Mouse (Mus musculus) intestine, embryonic 16.5 days (tissue): Measurements from ENCODE around the gene Cfap45. TPM values are rescaled to one million over a fixed set of nuclear protein-coding genes. Genes with fewer than 3 reads are reported as not detected.

ENCODE experiments used
- ATAC-seq: fragments of 200-750 bp; cut with Nextera tagmentation; 2 replicates; pipeline ENCODE4 v1.8.0; 2017; ENCODE audit warnings: moderate TSS enrichment, moderate library complexity
- H3K27ac ChIP-seq: fragments of 300-500 bp; sonication (generic); 2 replicates; pipeline ENCODE4 v1.5.1; 2014; ENCODE audit warnings: mild to moderate bottlenecking, low read length
- H3K27me3 ChIP-seq: fragments of 300-500 bp; sonication (generic); replicated peaks from 2 replicates; pipeline ENCODE4 v1.6.1; 2014; ENCODE audit warnings: low read length, control low read depth, mixed read lengths; ENCODE audit not compliant: control insufficient read depth, insufficient read depth
- H3K36me3 ChIP-seq: fragments of 300-500 bp; sonication (generic); 2 replicates; pipeline ENCODE4 v1.6.1; 2014; ENCODE audit warnings: low read length, control low read depth; ENCODE audit not compliant: control insufficient read depth, insufficient read depth
- H3K4me1 ChIP-seq: fragments of 300-500 bp; sonication (generic); 2 replicates; pipeline ENCODE4 v1.6.1; 2014; ENCODE audit warnings: low read length, control low read depth, mixed read lengths; ENCODE audit not compliant: control insufficient read depth, insufficient read depth
- H3K4me2 ChIP-seq: fragments of 300-500 bp; sonication (generic); 2 replicates; pipeline ENCODE4 v1.6.1; 2014; ENCODE audit warnings: low read depth, low read length, control low read depth
- H3K4me3 ChIP-seq: fragments of 300-500 bp; sonication (generic); 2 replicates; pipeline ENCODE4 v1.5.1; 2014; ENCODE audit warnings: mild to moderate bottlenecking, low read length
- H3K9ac ChIP-seq: fragments of 300-500 bp; sonication (generic); 2 replicates; pipeline ENCODE4 v1.6.1; 2014; ENCODE audit warnings: low read depth, low read length
- H3K9me3 ChIP-seq: fragments of 300-500 bp; sonication (generic); 2 replicates; pipeline ENCODE4 v1.6.1; 2016; ENCODE audit warnings: low read length, control low read depth; ENCODE audit not compliant: control insufficient read depth
- WGBS: fragments of 180-500 bp; shearing (Covaris S2); extraction: QIAGEN DNeasy Blood & Tissue Kit; methylation state at CpG from one replicate; pipeline ENCODE4 v1.1.7; 2014; 5-methylcytosine and 5-hydroxymethylcytosine counted together
- polyA plus RNA-seq: library from polyadenylated mRNA; unstranded; fragments of >200 nt; fragmentation: Nextera tagmentation; extraction: Ambion mirVana; gene quantifications from 2 replicates; pipeline ENCODE4 v1.2.1, GENCODE M21; 2015

The Cfap45 gene
- polyA plus RNA-seq, 1 experiment from 2014 or later: 1.3 TPM

GRCm38 (mm10) chr1:172501371-172502144 lies 19.0 kb upstream of the Cfap45 start:
- peak overlapping the region; percentile 64 for H3K4me2 ChIP-seq
- peak overlapping the region; percentile 86 for H3K9ac ChIP-seq
- H3K27ac ChIP-seq: peak overlapping the region; percentile 93
- 24% methylated on average over 13 of the region's 13 CpGs for WGBS
- peak; percentile 7; the same call in 1 of the 2 replicates for ATAC-seq
- H3K9me3 ChIP-seq: no peaks in the 10 kb centered on the region
- peaks cover 15% of the 10 kb centered on the region; the same call in 1 of the 2 replicates for H3K36me3 ChIP-seq
- peak overlapping the region; percentile 79 for H3K4me3 ChIP-seq
- H3K27me3 ChIP-seq: no peaks in the 10 kb centered on the region
- H3K4me1 ChIP-seq: peaks cover 31% of the 10 kb centered on the region

- Histone ChIP-seq H3K4me1 (peaks cover 31% of the 10 kb centered on the region), H3K27ac (peak overlapping the region; percentile 93), H3K36me3 (peaks cover 21% of the 10 kb centered on the region), H3K4me3 (peak overlapping the region; percentile 79), H3K9me3 (no peaks in the 10 kb centered on the region), H3K9ac (peak overlapping the region; percentile 86), H3K4me2 (peak overlapping the region; percentile 64), H3K27me3 (no peaks in the 10 kb centered on the region)
- WGBS: 19% methylated on average over 13 of the region's 13 CpGs
- ATAC-seq: peak; percentile 14
Measured at GRCm38 (mm10) chr1:172502145-172503110, 18.2 kb upstream of the Cfap45 start.

GRCm38 (mm10) chr1:172503111-172503997 lies 17.2 kb upstream of the Cfap45 start:
- Histone ChIP-seq H3K4me2 (peak overlapping the region; percentile 64), H3K27ac (peak overlapping the region; percentile 93), H3K4me3 (peak overlapping the region; percentile 79), H3K36me3 (peaks cover 28% of the 10 kb centered on the region), H3K27me3 (no peaks in the 10 kb centered on the region), H3K9me3 (no peaks in the 10 kb centered on the region), H3K4me1 (peaks cover 34% of the 10 kb centered on the region), H3K9ac (peak overlapping the region; percentile 86)
- WGBS: 13% methylated on average over 14 of the region's 14 CpGs
- peak; percentile 5 for ATAC-seq

GRCm38 (mm10) chr1:172504756-172505155 lies 15.8 kb upstream of the Cfap45 start:
- WGBS: 81% methylated on average over 8 of the region's 8 CpGs
- Histone ChIP-seq H3K27me3 (no peaks in the 10 kb centered on the region), H3K36me3 (peaks cover 28% of the 10 kb centered on the region), H3K4me1 (peaks cover 34% of the 10 kb centered on the region), H3K4me2 (no peak overlapping the region), H3K9me3 (no peaks in the 10 kb centered on the region), H3K4me3 (no peak overlapping the region), H3K9ac (no peak overlapping the region), H3K27ac (no peak overlapping the region)
- ATAC-seq: no peak

- no peak overlapping the region for H3K27ac ChIP-seq
- H3K9me3 ChIP-seq: no peaks in the 10 kb centered on the region
- WGBS: 64% methylated on average over 5 of the region's 5 CpGs
- ATAC-seq: no peak
- H3K4me3 ChIP-seq: no peak overlapping the region
- no peaks in the 10 kb centered on the region for H3K27me3 ChIP-seq
- H3K36me3 ChIP-seq: peaks cover 28% of the 10 kb centered on the region
- no peak overlapping the region for H3K4me2 ChIP-seq
- no peak overlapping the region for H3K9ac ChIP-seq
- peaks cover 26% of the 10 kb centered on the region for H3K4me1 ChIP-seq
Measured at GRCm38 (mm10) chr1:172507001-172507400, 13.6 kb upstream of the Cfap45 start.

- H3K27ac ChIP-seq: no peak overlapping the region
- H3K9me3 ChIP-seq: no peaks in the 10 kb centered on the region
- no peak overlapping the region for H3K4me3 ChIP-seq
- no peaks in the 10 kb centered on the region for H3K27me3 ChIP-seq
- peaks cover 19% of the 10 kb centered on the region for H3K4me1 ChIP-seq
- H3K9ac ChIP-seq: no peak overlapping the region
- H3K4me2 ChIP-seq: no peak overlapping the region
- WGBS: 91% methylated on average over 3 of the region's 3 CpGs
- H3K36me3 ChIP-seq: peaks cover 28% of the 10 kb centered on the region
- ATAC-seq: no peak
Measured at GRCm38 (mm10) chr1:172507701-172508100, 12.9 kb upstream of the Cfap45 start.

GRCm38 (mm10) chr1:172508172-172508571 lies 12.4 kb upstream of the Cfap45 start:
- Histone ChIP-seq H3K27ac (no peak overlapping the region), H3K9ac (no peak overlapping the region), H3K4me3 (no peak overlapping the region), H3K4me2 (no peak overlapping the region), H3K9me3 (no peaks in the 10 kb centered on the region), H3K36me3 (peaks cover 28% of the 10 kb centered on the region), H3K27me3 (no peaks in the 10 kb centered on the region), H3K4me1 (peaks cover 19% of the 10 kb centered on the region)
- no peak for ATAC-seq
- WGBS: 43% methylated on average over 2 of the region's 2 CpGs

GRCm38 (mm10) chr1:172509235-172509634 lies 11.4 kb upstream of the Cfap45 start:
- Histone ChIP-seq H3K9ac (no peak overlapping the region), H3K27me3 (no peaks in the 10 kb centered on the region), H3K4me3 (no peak overlapping the region), H3K9me3 (no peaks in the 10 kb centered on the region), H3K4me2 (no peak overlapping the region), H3K27ac (no peak overlapping the region; the same call in 1 of the 2 replicates), H3K36me3 (peaks cover 28% of the 10 kb centered on the region), H3K4me1 (peaks cover 16% of the 10 kb centered on the region)
- WGBS: 78% methylated on average over 5 of the region's 5 CpGs
- no peak for ATAC-seq
